Mouse (Mus musculus): ENCODE results near the gene Rbm38. TPM values are rescaled to one million over a fixed set of nuclear protein-coding genes. Genes with fewer than 3 reads are reported as not detected.

Gene Rbm38
- total RNA-seq (2012; rRNA removed) (19.4 and 20.7 TPM in 2 replicates), total RNA-seq (2014; rRNA removed) (11.3 and 14.4 TPM in 2 replicates), polyA plus RNA-seq (2012; ENCODE audit: insufficient read length, low read depth) (83.9 and 85.4 TPM in 2 replicates)

DNA sequence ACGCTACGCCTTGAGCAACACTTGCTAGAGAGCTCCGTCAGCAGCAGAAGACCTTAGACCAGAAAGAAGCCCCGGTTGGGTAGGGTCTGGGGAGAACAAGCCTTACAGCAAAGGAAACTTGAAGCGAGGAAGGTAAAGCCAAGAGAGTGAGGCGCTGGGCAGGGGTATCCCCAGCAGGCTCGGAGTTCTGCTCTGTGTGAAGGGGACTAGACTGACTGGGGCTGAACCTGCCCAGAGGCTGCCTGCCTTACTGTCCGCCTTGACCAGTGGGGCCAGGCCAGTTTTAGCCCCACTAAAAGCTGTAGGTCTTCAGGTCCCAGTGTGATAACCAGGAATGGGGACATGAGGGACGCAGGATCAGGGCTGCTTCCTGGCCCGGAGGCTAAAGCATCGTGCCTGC lies at the start of gene Rbm38:
Rbm38 (plus strand) TSS at position 69 of the 400 bp plus-strand sequence.
- Histone ChIP-seq H3K4me2 (ENCODE audit: insufficient read depth, low read depth, poor library complexity, severe bottlenecking) (peak within 1 kb of the TSS; percentile 45; the same call in 1 of the 2 replicates), H3K4me3 (replicated peaks in 1 of 3; ENCODE audit: low read depth in 2 of 3, low read length in 2 of 3, poor library complexity in 1 of 3) (peak within 1 kb of the TSS in 2 of 3 experiments; percentile 24 to 34), H3K4me1 (ENCODE audit: control insufficient read depth in 1 of 2, insufficient read depth in 2 of 2) (peaks cover 48 to 71% of the 10 kb centered on the region in 2 experiments), H3K27ac (ENCODE audit: insufficient read depth, low read depth) (no peak within 1 kb of the TSS), H3K36me3 (replicated peaks in 1 of 2; ENCODE audit: control insufficient read depth in 1 of 2, insufficient read depth in 1 of 2, low read length in 1 of 2) (peaks cover 17 to 37% of the 10 kb centered on the region in 2 experiments), H3K79me2 (replicated peaks; ENCODE audit: control insufficient read depth, extremely low read depth, insufficient read depth, poor library complexity, severe bottlenecking) (peaks cover 19% of the 10 kb centered on the region), H3K27me3 (replicated peaks) (peaks cover 6% of the 10 kb centered on the region), H3K9me3 (replicated peaks; ENCODE audit: low read length) (no peaks in the 10 kb centered on the region), H3K9ac (ENCODE audit: insufficient read depth, low read depth) (no peak within 1 kb of the TSS)
- no peak for TF ChIP-seq ZC3H11A (IDR thresholded peaks at IDR 0.05; ENCODE audit: low read depth, low read length)
- no peak for TF ChIP-seq POLR2A (IDR thresholded peaks at IDR 0.05; ENCODE audit: low read depth, low read length)
- TF ChIP-seq ZMIZ1 (IDR thresholded peaks at IDR 0.05; ENCODE audit: low read depth, low read length), result no peak
- TF ChIP-seq BHLHE40 (IDR thresholded peaks at IDR 0.05; ENCODE audit: low read depth, low read length), result no peak
- no peak for TF ChIP-seq NELFE (IDR thresholded peaks at IDR 0.05; ENCODE audit: low read depth, low read length)
- no peak for TF ChIP-seq RCOR1 (conservative IDR thresholded peaks at IDR 0.05; ENCODE audit: low read depth, low read length)
- TF ChIP-seq UBTF (IDR thresholded peaks at IDR 0.05; ENCODE audit: low read depth, low read length), result no peak
- TF ChIP-seq KAT2A (IDR thresholded peaks at IDR 0.05; ENCODE audit: insufficient replicate concordance, low read length), result no peak
- no peak for TF ChIP-seq SMC3 (IDR thresholded peaks at IDR 0.05; ENCODE audit: low read depth, low read length)
- dilution Hi-C loops (cut with MboI; ENCODE audit: extremely low pct_ligation_motif_present, extremely low pct_unique_long_range_greater_than_20kb, low sequenced_read_pairs), result no loop called here
- in situ Hi-C loops (cut with MboI; ENCODE audit: low pct_ligation_motif_present, low pct_unique_long_range_greater_than_20kb, low sequenced_read_pairs), result loop anchor here (25.0 kb wide), 1 partner anchor 142 kb away; the partner anchor contains the start of gene Pck1
- DNase-seq (ENCODE audit: extremely low read depth), result no peak

DNA sequence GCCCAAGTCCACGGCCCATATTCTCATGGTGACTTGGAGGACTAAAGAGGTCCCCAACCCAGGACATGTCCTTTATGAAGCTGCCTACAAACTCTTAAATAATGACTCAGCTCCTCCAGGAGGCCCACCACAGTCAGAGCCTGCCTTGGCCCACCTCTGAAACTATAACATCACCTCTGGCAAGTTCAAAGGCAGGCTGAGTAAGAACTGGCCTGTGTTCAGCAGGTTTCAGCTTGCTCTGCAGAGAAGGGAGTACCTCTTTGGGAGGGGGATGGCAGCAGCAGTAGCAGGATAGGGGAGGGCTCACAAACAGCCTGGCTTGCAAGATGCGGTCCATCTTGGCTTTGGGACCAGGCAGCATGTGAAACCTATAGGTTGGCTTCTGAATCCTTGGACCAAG lies 48.4 kb upstream of the Rbm38 start:
- Histone ChIP-seq H3K4me1 (ENCODE audit: control insufficient read depth in 1 of 2, insufficient read depth in 2 of 2) (peaks cover 15 to 32% of the 10 kb centered on the region in 2 experiments), H3K9ac (ENCODE audit: insufficient read depth, low read depth) (no peak overlapping the region), H3K4me2 (ENCODE audit: insufficient read depth, low read depth, poor library complexity, severe bottlenecking) (no peak overlapping the region), H3K27me3 (replicated peaks) (peaks cover 2% of the 10 kb centered on the region), H3K27ac (ENCODE audit: insufficient read depth, low read depth) (no peak overlapping the region), H3K36me3 (replicated peaks in 1 of 2; ENCODE audit: control insufficient read depth in 1 of 2, insufficient read depth in 1 of 2, low read length in 1 of 2) (no peaks in the 10 kb centered on the region), H3K9me3 (replicated peaks; ENCODE audit: low read length) (no peaks in the 10 kb centered on the region), H3K4me3 (replicated peaks in 1 of 3; ENCODE audit: low read depth in 2 of 3, low read length in 2 of 3, poor library complexity in 1 of 3) (no peak overlapping the region), H3K79me2 (replicated peaks; ENCODE audit: control insufficient read depth, extremely low read depth, insufficient read depth, poor library complexity, severe bottlenecking) (no peaks in the 10 kb centered on the region)
- in situ Hi-C loops (cut with MboI; ENCODE audit: low pct_ligation_motif_present, low pct_unique_long_range_greater_than_20kb, low sequenced_read_pairs) (no loop called here), dilution Hi-C loops (cut with MboI; ENCODE audit: extremely low pct_ligation_motif_present, extremely low pct_unique_long_range_greater_than_20kb, low sequenced_read_pairs) (no loop called here)
- no peak; the same call in 1 of the 2 replicates for TF ChIP-seq ETS1 (conservative IDR thresholded peaks at IDR 0.05; ENCODE audit: low read depth, low read length)
- no peak for TF ChIP-seq UBTF (IDR thresholded peaks at IDR 0.05; ENCODE audit: low read depth, low read length)
- peak; percentile 32 for TF ChIP-seq JUN (IDR thresholded peaks at IDR 0.05; ENCODE audit: insufficient read depth, low read depth, low read length)
- TF ChIP-seq TBP (conservative IDR thresholded peaks at IDR 0.05; ENCODE audit: low read depth, low read length), result no peak
- TF ChIP-seq NELFE (IDR thresholded peaks at IDR 0.05; ENCODE audit: low read depth, low read length), result no peak
- no peak for TF ChIP-seq ZC3H11A (IDR thresholded peaks at IDR 0.05; ENCODE audit: low read depth, low read length)
- TF ChIP-seq TCF12 (IDR thresholded peaks at IDR 0.05; ENCODE audit: low read depth, low read length), result peak; percentile 20; the same call in 1 of the 2 replicates
- 0 out of 2 replicates have a peak, but pooled peaks have one; percentile 21 for TF ChIP-seq MEF2A (IDR thresholded peaks at IDR 0.05; ENCODE audit: borderline replicate concordance, low read depth, low read length)
- TF ChIP-seq ZKSCAN1 (IDR thresholded peaks at IDR 0.05; ENCODE audit: borderline replicate concordance, low read depth, low read length), result no peak
- no peak; the same call in 1 of the 2 replicates for TF ChIP-seq RCOR1 (conservative IDR thresholded peaks at IDR 0.05; ENCODE audit: low read depth, low read length)
- peak; percentile 93 for TF ChIP-seq IRF4 (IDR thresholded peaks at IDR 0.05; ENCODE audit: low read depth, low read length)
- no peak for TF ChIP-seq JUND (conservative IDR thresholded peaks at IDR 0.05; ENCODE audit: low read depth, low read length)
- TF ChIP-seq CHD2 (IDR thresholded peaks at IDR 0.05; ENCODE audit: low read length), result peak; percentile 44
- TF ChIP-seq MAZ (IDR thresholded peaks at IDR 0.05; ENCODE audit: low read depth, low read length), result no peak
- no peak for TF ChIP-seq NRF1 (IDR thresholded peaks at IDR 0.05; ENCODE audit: low read depth, low read length)
- no peak for TF ChIP-seq SIN3A (IDR thresholded peaks at IDR 0.05; ENCODE audit: low read length)
- TF ChIP-seq E2F4 (IDR thresholded peaks at IDR 0.05; ENCODE audit: insufficient replicate concordance, low read depth, low read length), result no peak
- no peak for TF ChIP-seq HCFC1 (IDR thresholded peaks at IDR 0.05; ENCODE audit: low read depth, low read length)
- peak; percentile 55 for TF ChIP-seq EP300 (IDR thresholded peaks at IDR 0.05; ENCODE audit: low read length)
- peak; percentile 29; the same call in 1 of the 2 replicates for TF ChIP-seq BHLHE40 (IDR thresholded peaks at IDR 0.05; ENCODE audit: low read depth, low read length)
- peak; percentile 96 for TF ChIP-seq CHD1 (IDR thresholded peaks at IDR 0.05; ENCODE audit: low read depth, low read length)
- no peak for TF ChIP-seq ZNF384 (IDR thresholded peaks at IDR 0.05; ENCODE audit: low read depth, low read length)
- TF ChIP-seq MAFK (IDR thresholded peaks at IDR 0.05; ENCODE audit: insufficient replicate concordance, low read length), result 0 out of 2 replicates have a peak, but pooled peaks have one; percentile 43
- no peak for TF ChIP-seq MYC (IDR thresholded peaks at IDR 0.05; ENCODE audit: low read depth, low read length)
- no peak for TF ChIP-seq ELF1 (IDR thresholded peaks at IDR 0.05; ENCODE audit: low read depth, low read length)
- DNase-seq (ENCODE audit: extremely low read depth), result no peak
